In genomic region chrX:13658616-13659140, GRCm38 (mm10) we compare ENCODE assay signal across 42 mouse cellular contexts. TPM values are rescaled to one million over a fixed set of nuclear protein-coding genes. Genes with fewer than 3 reads are reported as not detected.
"Had no signal": no experiment of that assay in that cellular context is flagged by ENCODE, and none has a peak within 500 bp of the region (broad histone marks: within the 10 kb centered on the region; RNA-seq: fewer than 3 reads in every experiment).

No protein-coding gene starts in this region.

- ATAC-seq: hindbrain, embryonic 16.5 days; hindbrain, postnatal 0 days; inflammation-experienced regulatory T-cells, adult 6 months; intestine, embryonic 15.5 days; intestine, embryonic 16.5 days; intestine, postnatal 0 days had no signal

- H3K9ac ChIP-seq: heart, embryonic 12.5 days; heart, embryonic 13.5 days; heart, embryonic 15.5 days; hindbrain, embryonic 12.5 days; hindbrain, embryonic 13.5 days; hindbrain, embryonic 14.5 days; hindbrain, embryonic 15.5 days; intestine, embryonic 15.5 days; kidney, embryonic 15.5 days had no signal

- H3K9me3 ChIP-seq: heart, embryonic 10.5 days; heart, embryonic 12.5 days; heart, embryonic 13.5 days; heart, embryonic 15.5 days; hindbrain, embryonic 10.5 days; hindbrain, embryonic 12.5 days; hindbrain, embryonic 13.5 days; hindbrain, embryonic 15.5 days; intestine, embryonic 15.5 days; kidney, embryonic 15.5 days had no signal

- DNase-seq: heart, postnatal 10 days; heart, postnatal 14 days; heart, postnatal 36 days; heart, postnatal 4 days; kidney, adult 11 months; kidney, adult 18-20 months; kidney, adult 2 months; kidney, adult 8-10 months; kidney, adult 9 months; kidney, postnatal 10 days; kidney, postnatal 14 days; kidney, postnatal 25 days; kidney, postnatal 36 days; kidney, postnatal 4 days; layer of hippocampus, adult 9-11 months; layer of hippocampus, postnatal 36 days had no signal

- H3K4me3 ChIP-seq: heart, embryonic 10.5 days; heart, embryonic 12.5 days; heart, embryonic 13.5 days; heart, embryonic 15.5 days; hindbrain, embryonic 10.5 days; hindbrain, embryonic 12.5 days; hindbrain, embryonic 13.5 days; hindbrain, embryonic 15.5 days; intestine, embryonic 15.5 days; kidney, embryonic 15.5 days; layer of hippocampus, adult 2 months had no signal

- H3K27me3 ChIP-seq: heart, embryonic 12.5 days; heart, embryonic 15.5 days; hindbrain, embryonic 12.5 days; hindbrain, embryonic 13.5 days; hindbrain, embryonic 15.5 days; intestine, embryonic 15.5 days had no signal

- H3K36me3 ChIP-seq: heart, embryonic 10.5 days; heart, embryonic 12.5 days; heart, embryonic 13.5 days; heart, embryonic 15.5 days; hindbrain, embryonic 10.5 days; hindbrain, embryonic 12.5 days; hindbrain, embryonic 13.5 days; hindbrain, embryonic 15.5 days; intestine, embryonic 15.5 days; kidney, embryonic 15.5 days had no signal

- H3K4me2 ChIP-seq: heart, embryonic 11.5 days; heart, embryonic 12.5 days; heart, embryonic 13.5 days; heart, embryonic 15.5 days; hindbrain, embryonic 12.5 days; hindbrain, embryonic 13.5 days; hindbrain, embryonic 14.5 days; hindbrain, embryonic 15.5 days; intestine, embryonic 15.5 days; kidney, embryonic 15.5 days had no signal

- H3K4me1 ChIP-seq: heart, embryonic 10.5 days; heart, embryonic 12.5 days; heart, embryonic 13.5 days; heart, embryonic 15.5 days; hindbrain, embryonic 10.5 days; hindbrain, embryonic 12.5 days; hindbrain, embryonic 13.5 days; hindbrain, embryonic 15.5 days; intestine, embryonic 15.5 days; kidney, embryonic 15.5 days had no signal

- H3K27ac ChIP-seq: heart, embryonic 10.5 days; heart, embryonic 13.5 days; heart, embryonic 15.5 days; hindbrain, embryonic 10.5 days; hindbrain, embryonic 12.5 days; hindbrain, embryonic 13.5 days; hindbrain, embryonic 14.5 days; hindbrain, embryonic 15.5 days; hindbrain, postnatal 0 days; intestine, embryonic 15.5 days; kidney, embryonic 15.5 days; kidney, postnatal 0 days; layer of hippocampus, adult 2 months had no signal

RNA-seq across cellular contexts. Expression of gene Gpr82, which starts 2.5 kb away (rescaled TPM):
- total RNA-seq: heart, postnatal 10 days; heart, postnatal 14 days; heart, postnatal 25 days; heart, postnatal 36 days; heart, postnatal 4 days; hematopoietic stem cell, adult 5-6 weeks; hindbrain, postnatal 0 days; layer of hippocampus, adult 18-20 months; layer of hippocampus, adult 8-10 months; layer of hippocampus, postnatal 10 days; layer of hippocampus, postnatal 14 days; layer of hippocampus, postnatal 25 days; layer of hippocampus, postnatal 36 days had no signal
- polyA plus RNA-seq: kidney, adult 2 months had no signal
